Mouse (Mus musculus) E14TG2a.4 (cell line): ENCODE data around the gene Cort.

Experiments
- CTCF ChIP-seq: conservative IDR thresholded peaks from 2 replicates; pipeline ENCODE4 v1.5.1; 2014; ENCODE audit warnings: low read length
- NANOG ChIP-seq: IDR thresholded peaks from 2 replicates; pipeline ENCODE4 v1.6.1; 2014; ENCODE audit warnings: borderline replicate concordance, low read length, mixed read lengths

GRCm38 (mm10) chr4:149133395-149133794 lies 6.8 kb upstream of the Cort start:
- TF ChIP-seq CTCF (no peak), NANOG (no peak)
